Mouse (Mus musculus): ENCODE data around the gene Pex5l.

GRCm38 (mm10) chr3:32951382-32951781 lies 191.7 kb downstream of the Pex5l start:
- TF ChIP-seq CTCF (IDR thresholded peaks at IDR 0.05; ENCODE audit: extremely low read depth, insufficient read depth, low read length) (no peak), POLR2A (IDR thresholded peaks at IDR 0.05; ENCODE audit: extremely low read depth, insufficient read depth, low read length) (no peak)

Data from cortical plate, adult 2 months (tissue).